Mouse (Mus musculus): ENCODE results near the gene Cfap43.
"Not testable (repeated sequence)": the region's sequence is repeated elsewhere in the genome, so short reads cannot be mapped to it uniquely, and the experiment has no call there.

The Cfap43 gene

DNA sequence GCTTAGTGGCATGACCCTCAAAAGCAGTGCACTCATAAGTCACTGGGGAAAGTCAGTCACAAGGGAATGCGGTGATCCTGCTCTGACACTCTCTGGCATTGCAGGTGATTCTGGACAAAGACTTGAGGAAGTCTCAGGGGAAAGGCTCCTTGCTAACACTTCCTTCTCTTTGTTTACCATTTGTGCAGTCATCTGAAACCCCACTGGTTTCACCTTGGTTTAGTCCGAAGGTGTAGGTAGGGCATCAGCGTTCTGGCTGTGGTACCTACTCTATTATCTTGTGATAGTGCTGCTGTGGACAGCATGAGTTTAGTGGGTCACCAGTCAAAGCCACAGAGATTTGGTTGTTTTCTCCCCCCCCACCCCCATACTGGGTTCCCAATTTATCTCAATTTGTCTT lies 69.4 kb downstream of the Cfap43 start:
- no peak for DNase-seq

DNA sequence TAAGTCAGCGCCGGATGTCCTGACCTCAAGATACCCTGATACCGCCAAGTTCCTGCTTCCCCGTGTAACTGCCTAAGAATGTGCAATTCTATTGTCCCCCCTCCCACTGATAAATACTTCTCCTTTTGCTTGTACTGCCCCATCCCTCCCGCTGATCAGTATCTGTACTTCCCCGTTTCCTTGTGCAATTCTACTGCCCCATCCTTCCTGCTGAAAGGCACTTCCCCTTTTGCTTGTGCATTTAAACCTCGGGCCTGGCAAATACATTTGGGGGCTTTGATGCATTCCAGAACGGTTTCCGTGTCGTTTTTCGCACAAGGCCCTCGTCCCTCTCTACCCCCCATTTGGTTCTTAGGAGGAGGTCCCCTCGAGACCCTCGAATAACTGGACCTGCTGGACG lies 77.9 kb downstream of the Cfap43 start:
- not testable (repeated sequence) for DNase-seq

DNA sequence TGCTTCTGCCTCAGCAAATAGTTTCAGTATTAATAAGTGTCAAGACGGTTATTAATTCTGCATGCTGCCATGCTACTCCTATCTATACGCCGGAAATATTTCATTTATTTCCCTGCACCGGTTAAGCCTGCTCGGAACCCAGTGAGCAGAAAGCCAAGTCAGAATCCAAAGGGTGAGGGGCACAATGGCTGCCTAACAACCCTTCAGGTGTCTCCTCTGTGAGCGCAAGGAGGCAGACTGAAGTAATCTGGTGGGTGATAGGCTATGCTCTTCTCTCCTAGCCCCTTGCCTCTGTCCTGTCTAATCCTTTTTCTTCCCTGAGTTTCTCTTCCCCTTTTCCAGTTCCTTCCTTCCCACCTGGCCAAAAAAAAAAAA lies 81.6 kb downstream of the Cfap43 start:
- DNase-seq = no peak

DNA sequence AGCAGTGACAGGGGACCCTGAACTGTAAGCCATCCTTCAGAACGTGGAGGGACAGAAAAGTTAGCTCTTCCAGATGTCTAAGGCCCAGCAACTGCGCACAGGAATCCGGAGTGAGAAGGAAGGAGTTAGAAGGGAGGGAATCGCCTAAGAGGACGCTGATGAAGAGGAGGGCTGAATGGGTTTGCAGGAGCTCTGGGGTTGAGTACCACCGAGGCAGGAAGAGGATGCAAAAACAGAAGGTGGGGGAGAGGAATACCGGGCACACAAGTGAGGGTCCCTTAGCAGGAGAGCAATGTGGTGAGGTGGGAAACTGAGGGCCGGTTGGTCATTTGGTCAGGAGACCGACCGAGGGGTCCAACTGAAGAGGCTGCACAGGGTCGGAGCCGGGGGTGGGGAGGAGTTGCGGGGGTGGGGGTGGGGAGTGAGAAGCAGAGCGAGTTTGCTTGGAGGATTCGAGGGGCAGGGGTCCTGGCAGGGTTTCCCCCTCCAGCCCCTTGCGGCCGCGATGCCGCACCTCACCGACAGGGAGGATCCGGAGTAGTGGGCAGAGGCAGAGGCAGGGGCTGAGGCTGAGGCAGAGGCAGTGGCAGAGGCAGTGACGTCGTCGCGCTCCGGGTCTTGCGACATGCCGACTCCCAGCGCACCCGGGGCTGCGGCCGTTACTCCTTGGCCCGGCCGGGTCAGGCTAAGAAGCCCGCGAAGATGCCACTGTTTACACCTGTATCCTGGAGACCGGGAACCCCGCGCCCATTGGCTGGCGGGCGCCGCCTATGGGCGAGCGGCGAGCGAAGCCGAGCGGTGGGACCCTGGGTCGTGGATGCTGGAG lies 82.2 kb downstream of the Cfap43 start:
- peak; percentile 67 to 78 for DNase-seq

DNA sequence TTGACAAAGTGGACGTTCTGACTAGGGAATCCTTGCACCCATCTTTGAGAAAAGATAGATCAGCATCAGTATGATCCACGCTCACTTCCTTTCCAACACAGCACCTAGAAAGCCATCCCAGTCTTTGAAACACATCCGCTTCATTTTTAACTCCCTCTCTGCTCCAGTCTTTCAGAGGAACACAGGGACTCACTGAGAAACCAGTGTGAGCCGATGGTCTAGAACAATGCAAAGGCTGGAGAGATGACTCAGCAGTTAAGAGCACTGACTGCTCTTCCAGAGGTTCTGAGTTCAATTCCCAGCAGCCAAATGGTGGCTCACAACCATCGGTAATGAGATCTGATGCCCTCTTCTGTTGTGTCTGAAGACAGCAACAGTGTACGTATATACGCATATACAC lies 83.3 kb downstream of the Cfap43 start:
- DNase-seq = no peak

DNA sequence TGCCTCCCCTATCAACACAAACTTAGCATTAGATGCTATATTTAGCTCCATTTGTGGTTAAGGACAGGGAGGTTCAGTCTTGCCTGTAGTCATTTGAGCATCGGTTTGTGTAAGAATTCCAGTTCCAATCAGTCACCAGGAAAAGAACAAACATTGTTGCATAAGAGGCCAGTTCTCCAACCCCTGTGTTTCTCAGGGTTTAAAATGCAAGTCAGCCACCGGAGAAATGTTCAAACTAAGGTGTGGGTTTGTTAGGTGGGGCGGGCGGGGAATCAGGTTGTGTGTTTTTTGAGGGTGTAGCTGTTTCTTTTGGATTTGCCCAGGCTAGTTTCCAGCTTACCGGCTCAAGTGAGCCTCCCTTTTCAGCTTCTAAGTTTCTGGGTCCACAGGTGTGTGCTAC lies 84.5 kb downstream of the Cfap43 start:
- no peak for DNase-seq

DNA sequence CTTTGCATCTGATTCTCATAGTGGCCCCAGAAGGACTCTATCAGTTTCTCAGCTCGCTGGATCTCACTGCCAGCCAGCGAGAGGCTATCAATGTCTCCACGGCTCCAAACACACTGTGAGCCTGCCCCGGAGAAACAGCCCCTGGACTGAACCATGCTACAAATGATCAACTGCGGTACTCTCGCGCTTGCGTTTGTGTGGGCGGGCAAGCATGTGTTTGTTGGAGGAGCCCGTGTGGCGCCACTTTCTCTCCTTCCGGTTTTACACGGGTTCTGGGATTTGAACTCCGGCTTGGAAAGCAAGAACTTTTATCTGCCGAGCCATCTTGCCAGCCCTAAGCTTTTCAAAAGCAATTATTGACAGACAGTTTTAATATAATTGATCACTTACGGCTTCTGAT lies 86.8 kb downstream of the Cfap43 start:
- DNase-seq = no peak

DNA sequence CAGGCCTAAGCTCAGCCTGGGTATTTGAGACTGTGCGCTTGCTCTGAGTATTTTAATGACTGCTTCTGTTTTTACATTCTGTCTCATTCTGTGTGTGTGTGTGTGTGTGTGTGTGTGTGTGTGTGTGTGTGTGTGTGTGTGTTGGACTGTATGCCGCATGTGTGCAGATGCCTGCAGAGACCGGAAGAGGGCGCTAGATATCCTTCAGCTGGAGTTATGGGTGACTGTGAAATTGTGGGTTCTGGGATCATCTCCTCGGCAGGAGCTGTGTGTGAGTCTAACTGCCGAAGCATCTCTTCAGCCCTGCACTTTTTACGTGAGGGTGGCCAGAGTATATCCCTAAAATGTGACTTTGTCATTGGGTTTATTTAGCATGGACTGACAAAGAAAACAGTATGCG lies 88.0 kb downstream of the Cfap43 start:
- DNase-seq = no peak

DNA sequence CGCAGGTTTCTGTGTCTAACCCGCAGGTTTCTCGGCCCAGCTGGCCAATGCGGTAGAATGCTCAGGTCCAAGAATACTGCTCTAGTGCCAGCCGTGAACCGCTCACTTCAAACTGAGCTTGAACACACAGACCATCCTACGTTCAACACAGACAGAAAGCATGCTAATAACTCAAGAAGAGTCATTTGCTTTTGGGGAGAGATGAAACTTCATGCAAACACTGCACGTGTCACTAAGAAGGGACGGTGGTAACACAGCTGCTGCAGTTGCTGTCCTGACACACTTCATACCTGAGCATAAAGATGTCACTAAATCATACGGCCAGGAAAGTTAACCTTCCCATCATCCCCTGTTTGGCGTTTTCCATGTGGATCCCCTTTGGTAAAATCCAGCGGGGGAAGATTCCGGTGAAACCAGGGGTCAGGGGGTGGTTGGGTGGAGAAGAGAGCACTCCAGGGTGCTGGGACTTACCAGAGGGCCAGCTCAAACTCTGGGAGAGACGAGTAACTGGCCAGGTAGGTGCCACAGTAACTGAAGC lies 89.1 kb downstream of the Cfap43 start:
- no peak for DNase-seq

DNA sequence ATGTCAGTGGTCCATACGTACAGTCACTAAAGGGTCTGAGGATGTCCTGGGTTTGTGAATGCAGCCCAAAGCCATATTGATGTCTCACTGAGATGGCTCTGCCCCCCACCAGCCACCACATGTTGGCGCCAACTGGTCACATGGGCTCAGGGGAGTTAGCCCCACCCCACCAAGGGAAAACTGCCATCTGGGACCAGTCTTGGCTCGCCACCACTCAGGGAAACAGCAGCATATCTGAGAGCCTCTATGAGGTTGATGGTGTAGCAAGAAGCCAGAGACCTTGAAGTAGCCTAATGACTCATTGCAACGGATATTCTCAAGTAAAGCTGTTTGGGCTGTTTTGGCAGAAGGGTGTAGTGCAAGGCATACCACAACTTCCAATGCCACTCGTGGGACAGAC lies 95.1 kb downstream of the Cfap43 start:
- no peak for DNase-seq

DNA sequence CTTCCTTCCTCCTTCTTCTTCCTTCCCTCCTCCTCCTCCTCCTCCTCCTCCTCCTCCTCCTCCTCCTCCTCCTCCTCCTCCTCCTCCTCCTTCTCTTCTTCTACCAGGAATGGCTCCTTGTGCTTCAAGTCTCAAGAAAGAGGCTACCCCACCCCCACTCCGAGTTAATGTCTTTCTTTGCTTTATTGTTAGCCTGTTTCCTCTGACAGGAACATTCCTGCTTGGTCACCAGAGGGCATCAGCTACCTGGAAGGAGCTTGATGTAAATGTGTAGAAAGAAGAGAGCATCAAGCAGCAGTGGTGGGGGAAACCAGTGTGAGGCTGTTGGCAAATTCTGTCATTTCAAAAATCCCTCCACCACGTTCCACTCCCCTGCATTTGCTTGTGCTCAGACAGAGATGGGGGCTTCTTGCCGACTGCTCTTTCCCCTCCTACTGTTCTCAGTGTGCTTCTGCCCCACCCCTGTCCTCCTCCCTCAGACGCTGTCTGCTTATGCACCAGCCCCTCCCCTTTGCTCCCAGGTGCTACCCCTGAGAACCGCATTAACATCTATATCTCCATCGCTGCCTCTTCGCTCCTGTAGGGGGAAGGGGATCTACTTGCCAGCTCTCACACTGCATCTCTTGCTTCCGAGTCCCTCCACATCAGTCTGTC lies 96.8 kb downstream of the Cfap43 start:
- DNase-seq = peak in 1 of 2 experiments; percentile 19

DNA sequence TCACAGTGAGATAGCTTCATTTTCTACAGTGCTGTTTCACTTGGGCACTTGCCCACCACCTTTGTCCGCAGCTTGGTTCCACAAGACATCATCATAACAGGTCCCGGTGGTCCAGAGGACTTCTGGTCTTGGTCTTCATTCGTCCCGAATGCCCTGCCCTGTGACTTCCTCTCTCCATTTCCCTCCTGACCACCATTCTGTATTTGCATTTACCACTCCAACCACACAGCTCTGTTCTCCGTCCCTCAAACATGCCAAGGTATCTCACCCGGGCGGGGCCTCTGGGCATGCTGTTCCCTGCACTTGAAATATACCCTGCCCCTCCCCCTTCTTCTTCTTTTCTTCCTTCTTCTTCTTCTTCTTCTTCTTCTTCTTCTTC lies 97.6 kb downstream of the Cfap43 start:
- DNase-seq = peak in 1 of 2 experiments; percentile 7

DNA sequence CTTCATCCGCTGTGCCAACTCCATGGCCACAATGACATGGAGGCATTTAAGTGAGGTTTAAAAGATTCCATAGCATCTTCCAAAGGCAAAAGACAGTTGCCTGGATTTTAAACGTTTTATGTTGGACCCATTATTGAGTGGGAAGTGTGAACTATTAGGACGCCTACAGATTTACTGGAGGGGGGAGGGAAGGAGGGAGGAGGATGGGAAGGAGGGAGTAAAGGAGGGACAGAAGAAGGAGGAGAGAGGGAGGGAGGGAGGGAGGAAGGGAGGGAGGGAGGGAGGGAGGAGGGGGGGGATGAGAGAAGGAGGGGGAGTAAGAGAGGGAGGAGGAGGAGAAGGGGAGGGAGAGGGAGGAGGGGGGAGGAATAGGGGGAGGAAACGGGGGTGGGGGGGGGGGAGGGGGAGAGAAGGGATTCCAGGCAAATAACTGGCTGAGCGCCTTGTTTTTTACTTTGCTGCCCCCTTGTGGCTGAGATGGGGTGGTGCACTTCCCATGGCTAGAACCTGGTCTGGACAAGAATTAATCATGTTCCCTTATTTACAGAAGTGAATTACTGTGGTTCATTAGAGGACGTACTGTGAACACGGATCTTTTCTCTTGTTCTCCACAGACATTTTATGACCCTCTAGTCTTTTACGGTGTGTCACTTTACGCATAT lies 98.1 kb downstream of the Cfap43 start:
- peak; percentile 78 to 82 for DNase-seq

DNA sequence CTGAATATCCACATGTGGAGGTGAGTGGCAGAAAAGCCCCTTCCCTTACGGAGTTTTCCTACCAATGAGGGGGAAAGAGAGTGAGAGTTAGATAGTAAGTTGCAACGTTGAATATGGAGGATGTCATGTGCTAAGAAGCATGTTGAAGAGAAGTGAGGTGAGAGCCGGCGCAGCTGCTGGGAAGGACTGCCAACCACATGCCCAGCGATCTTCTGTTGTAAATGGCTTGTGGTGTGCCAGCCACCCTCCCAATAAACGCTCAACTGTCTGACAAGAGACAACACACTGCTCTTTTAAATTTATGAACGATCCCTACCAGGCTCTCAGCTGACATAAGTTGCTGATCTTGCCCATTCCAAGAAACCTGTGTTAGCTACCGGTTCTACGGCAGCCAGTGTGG lies 101.4 kb downstream of the Cfap43 start:
- no peak for DNase-seq

DNA sequence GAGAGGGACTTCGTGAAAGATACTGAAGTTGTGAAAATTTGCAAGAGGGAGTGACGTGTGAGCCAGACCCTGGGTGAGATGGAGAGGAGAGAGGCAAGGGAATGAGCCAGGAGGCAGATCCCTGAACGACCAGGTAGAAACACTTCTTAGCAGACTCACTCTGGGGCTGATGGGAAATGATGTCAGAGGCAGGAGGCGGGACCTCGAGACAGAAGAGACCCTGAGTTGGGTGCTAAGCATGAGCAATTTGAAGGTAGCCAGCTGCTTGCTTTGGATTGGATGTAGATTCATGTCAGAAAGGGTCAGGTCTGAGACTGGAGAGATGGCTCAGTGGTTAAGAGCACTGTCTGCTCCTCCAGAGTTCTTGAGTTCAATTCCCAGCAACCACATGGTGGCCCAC lies 104.4 kb downstream of the Cfap43 start:
- no peak for DNase-seq

DNA sequence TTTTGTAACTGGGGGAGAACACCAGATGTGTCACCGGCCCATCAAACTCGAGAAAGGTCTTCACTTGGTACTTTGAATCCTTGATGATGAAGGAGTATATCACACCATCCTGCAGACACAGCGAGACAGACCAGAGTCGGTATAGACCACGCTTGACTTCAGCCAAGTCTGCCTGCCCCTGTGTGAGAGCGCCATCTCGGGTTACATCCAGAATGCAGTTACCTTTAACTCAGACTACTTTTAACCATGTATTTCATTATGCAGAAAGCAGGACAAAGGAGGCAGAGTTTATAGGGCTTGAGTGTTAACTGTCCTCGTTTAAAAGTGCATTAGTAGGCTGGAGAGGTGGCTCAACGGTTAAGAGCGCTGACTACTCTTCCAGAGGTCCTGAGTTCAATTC lies 107.0 kb downstream of the Cfap43 start:
- no peak for DNase-seq

DNA sequence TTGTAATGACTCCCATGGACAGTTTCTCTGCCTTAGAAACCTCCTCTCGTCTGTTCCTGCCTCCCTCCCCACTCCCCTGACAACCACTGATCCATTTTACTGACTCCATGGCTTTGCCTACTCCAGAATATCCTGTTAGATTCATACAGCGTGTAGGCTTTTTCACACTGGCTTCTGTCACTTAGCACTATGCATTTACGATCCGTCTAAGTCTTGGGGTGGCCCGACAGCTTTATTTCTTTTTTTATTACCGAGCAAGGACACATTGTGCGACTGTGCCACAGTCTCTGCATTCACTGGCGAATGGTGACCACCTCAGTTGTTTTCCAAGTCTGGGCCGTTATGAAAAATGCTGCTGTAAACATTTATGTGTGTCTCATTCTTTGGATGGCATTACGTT lies 120.5 kb downstream of the Cfap43 start:
- DNase-seq = no peak

DNA sequence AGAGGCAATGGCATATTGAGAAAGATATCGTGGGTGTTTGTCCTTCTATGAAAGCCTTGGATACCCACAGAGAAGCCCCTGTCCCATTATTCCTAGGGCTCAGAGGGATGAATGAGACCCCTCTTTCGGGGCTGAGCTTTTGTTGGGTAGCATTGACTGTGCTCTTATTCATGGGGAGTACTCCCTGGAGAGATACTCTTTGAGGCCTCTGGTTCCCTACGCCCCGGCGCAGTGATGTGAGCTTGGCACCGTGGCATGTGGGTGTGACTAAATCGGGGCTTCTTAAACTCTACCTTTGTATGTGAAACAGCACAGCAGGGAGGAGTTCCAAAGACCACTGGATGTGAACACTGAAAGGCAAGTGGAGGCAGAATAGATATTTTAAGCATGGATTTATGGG lies 122.4 kb downstream of the Cfap43 start:
- no peak for DNase-seq

DNA sequence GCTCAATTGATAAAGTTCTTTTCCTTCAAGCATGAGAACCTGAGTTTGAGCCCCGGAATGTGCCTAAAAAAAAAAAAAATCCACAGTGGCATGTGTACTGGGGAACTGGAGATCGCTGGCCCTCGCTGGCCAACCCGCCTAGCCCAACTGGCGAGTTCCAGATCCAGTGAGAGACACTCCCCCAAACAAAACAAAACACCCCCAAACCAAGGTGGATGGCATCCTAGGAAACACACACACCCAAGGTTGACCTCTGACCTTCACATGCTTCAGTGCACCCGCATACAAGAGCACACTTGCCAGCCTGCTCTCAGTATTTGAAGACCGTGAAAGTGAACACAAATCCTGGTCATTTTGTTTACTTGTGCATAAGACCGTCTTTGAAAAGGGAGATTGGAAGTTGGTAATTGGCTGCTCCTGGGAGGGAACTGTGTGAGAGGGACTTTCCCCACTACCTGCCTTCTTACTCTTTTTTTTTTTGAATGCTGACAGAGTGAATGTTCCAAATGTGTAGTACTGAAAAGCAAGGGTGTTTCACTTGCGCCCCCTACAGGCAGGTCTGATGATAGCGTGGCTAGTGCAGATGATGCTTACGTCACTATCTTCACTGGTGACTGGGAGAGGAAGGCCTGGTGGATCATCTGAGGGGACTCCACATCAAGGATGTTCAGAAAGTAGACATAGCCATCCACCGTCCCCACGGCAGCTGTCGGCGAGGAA lies 123.9 kb downstream of the Cfap43 start:
- DNase-seq = peak; percentile 53 to 71

DNA sequence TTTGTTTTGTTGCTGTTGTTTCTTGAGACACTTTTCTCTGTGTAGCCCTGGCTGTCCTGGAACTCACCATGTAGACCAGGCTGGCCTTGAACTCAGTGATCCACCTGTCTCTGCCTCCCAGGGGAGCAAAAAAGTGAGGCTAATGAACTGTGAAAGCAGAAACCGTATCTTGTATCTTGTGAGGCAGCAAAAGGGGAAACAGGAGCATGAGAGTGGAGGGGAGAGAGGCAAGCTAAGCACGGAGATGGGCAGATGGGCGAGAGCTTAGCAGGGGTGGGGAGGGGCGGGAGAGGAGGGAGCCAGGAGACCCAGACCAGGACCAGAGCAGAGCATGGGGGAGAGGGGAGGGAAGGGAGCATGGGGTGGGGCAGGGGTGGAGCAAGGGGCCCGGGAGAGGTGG lies 124.8 kb downstream of the Cfap43 start:
- no peak for DNase-seq

DNA sequence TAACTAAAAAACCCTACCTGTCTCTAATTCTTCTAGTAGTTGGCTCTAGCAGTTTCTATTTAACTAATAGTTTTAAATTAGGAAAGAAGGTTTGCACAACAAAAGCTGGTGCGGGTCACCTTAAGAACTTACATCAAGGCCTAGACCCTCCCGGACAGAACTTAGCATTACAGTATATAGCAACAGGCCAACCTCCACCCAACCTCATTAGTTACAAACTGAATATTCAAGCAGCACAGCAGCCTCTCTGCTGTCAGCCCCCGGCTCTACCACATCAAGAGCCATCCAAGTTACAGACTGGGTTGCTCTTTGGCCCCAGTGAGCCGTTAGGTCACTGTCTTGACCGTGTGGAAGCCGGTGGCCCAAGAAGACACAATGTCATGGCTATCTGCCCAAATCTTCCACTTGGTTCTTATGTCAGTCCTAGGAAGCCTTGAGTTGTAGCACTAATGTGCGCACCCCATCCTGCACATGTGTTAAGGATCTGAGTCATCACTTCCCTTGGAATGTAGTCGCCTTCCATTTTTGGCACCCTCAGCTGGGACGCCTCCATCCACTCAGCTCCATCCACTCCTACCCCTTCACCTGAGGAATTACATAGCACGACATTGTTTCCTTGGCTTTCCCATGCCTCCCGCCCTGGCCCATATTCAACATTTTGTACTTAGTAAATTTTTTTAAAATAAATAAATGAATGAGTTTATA lies 128.6 kb downstream of the Cfap43 start:
- no peak for DNase-seq

DNA sequence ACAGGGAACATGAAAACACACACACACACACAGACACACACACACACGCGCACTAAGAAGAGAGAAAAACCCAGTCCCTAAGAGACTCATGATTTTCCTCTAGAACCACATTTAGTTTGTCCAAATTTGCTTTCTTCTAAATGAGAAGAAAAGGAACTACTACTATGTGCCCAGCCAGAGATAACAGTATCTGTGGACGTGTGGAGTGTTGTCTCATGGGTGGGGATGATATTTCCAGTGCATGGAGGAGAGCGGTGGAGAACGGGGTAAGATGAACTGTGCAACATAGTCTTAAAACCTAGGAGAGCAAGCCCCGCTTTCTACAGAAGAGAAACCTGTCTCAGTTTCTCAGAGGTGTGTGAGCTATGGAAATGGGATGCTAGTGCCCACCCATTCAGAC lies 135.2 kb downstream of the Cfap43 start:
- DNase-seq = no peak

DNA sequence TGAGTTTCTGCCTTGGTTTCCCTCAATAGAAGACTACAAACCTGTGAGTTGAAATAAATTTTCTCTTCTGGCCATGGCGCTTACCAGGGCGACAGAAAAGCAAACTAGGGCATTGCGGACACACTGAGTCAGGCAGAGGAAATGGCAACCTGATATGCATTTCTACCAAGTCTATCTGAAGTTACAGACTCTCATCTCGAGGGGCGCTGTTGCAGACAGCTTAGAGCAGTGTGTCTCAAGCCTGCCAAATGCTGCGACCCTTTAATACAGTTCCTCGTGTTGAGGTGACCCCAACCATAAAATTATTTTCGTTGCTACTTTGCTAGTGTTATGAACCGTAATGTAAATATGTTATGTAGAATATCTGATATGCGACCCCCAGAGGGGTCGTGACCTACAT lies 138.1 kb downstream of the Cfap43 start:
- no peak for DNase-seq

Measured in cerebellum, postnatal 25 days (tissue).